Mouse (Mus musculus): ENCODE data around the gene Agap1. TPM values are rescaled to one million over a fixed set of nuclear protein-coding genes. Genes with fewer than 3 reads are reported as not detected.

The Agap1 gene
- total and polyA plus RNA-seq, 3 experiments = 0.01 TPM; not detected in 2

DNA sequence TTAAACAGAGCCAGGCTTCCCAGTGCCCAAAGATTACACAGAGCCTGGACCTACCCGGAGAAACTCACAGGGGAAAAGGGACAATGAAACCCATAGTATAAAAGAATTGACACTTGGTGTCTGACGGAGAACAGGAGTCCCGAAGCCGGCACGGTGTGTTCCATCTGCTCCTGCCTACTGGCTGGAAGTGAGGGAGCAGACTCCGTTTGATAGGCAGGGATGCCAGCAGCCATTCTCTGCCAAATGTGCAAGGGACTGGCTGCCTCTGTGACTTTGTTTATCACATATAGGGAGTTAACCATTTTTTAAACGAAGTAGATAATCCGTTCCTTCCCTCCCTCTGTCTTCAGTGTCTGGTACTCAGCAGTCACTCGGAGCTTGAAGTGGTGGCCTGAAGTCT lies 214.0 kb downstream of the Agap1 start:
- TF ChIP-seq MYB (IDR thresholded peaks at IDR 0.05; ENCODE audit: low read depth, low read length) = no peak
- no peak for TF ChIP-seq ZC3H11A (IDR thresholded peaks at IDR 0.05; ENCODE audit: low read depth, low read length)
- TF ChIP-seq USF2 (IDR thresholded peaks at IDR 0.05; ENCODE audit: borderline replicate concordance in 1 of 2, insufficient read depth in 1 of 2, low read depth in 1 of 2, low read length in 2 of 2) = no peak
- no peak for TF ChIP-seq MEF2A (IDR thresholded peaks at IDR 0.05; ENCODE audit: extremely low read depth, insufficient replicate concordance, low read depth, low read length, poor library complexity, severe bottlenecking)
- TF ChIP-seq MAX (IDR thresholded peaks at IDR 0.05; ENCODE audit: low read length) = no peak
- TF ChIP-seq MYC (IDR thresholded peaks at IDR 0.05; ENCODE audit: low read depth, low read length) = no peak
- TF ChIP-seq UBTF (IDR thresholded peaks at IDR 0.05; ENCODE audit: borderline replicate concordance, insufficient read depth, low read depth, low read length) = no peak
- TF ChIP-seq CTCF (IDR thresholded peaks at IDR 0.05 in 2 of 3, conservative IDR thresholded peaks at IDR 0.05 in 1 of 3; ENCODE audit: control insufficient read depth in 1 of 3, insufficient read depth in 1 of 3, low read depth in 2 of 3, low read length in 3 of 3, poor library complexity in 1 of 3, severe bottlenecking in 1 of 3) = no peak
- no peak for TF ChIP-seq SIN3A (IDR thresholded peaks at IDR 0.05; ENCODE audit: low read length)
- TF ChIP-seq POLR2AphosphoS2 (IDR thresholded peaks at IDR 0.05; ENCODE audit: low read length) = no peak
- no peak for TF ChIP-seq E2F4 (IDR thresholded peaks at IDR 0.05; ENCODE audit: borderline replicate concordance, low read depth, low read length)
- no peak for TF ChIP-seq CHD2 (IDR thresholded peaks at IDR 0.05; ENCODE audit: low read length)
- no peak for TF ChIP-seq ETS1 (IDR thresholded peaks at IDR 0.05; ENCODE audit: low read depth, low read length)
- no peaks in the 10 kb centered on the region for H3K9me3 ChIP-seq (replicated peaks; ENCODE audit: insufficient read depth, low read length)

DNA sequence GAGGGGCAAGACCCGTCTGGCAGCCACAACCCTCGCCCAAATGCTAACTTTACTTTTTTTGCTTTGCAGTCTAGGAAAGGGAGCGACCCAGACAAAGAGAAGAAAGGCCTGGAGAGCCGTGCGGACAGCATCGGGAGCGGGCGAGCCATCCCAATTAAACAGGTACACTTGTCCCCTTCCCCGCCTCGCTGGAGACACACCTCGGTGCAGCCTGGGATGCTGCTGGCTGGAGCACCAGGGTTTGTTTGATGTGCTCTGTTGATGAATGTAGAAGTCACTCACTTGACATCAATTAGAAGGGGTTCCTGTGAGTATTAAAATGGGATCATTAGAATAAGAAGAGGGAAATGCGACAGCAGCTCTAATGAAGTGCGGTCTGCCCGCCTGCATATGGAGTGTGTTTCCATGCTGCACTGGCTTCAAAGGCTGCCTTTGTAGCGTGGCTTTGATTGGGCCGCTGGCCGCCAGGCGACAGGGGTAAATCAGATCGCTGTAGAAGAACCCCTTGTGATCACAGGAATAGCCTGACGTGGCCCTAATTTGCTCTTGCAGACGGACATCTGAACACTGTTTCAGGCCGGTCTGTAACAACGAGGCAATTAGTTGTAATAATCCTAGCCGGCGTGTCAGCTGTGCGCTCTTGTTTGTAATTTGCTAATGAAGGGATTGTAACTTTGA lies 216.6 kb downstream of the Agap1 start:
- no peaks in the 10 kb centered on the region for H3K27me3 ChIP-seq (ENCODE audit: control insufficient read depth in 1 of 2, insufficient read depth in 2 of 2, low read length in 2 of 2)
- H3K4me1 ChIP-seq (ENCODE audit: control insufficient read depth in 1 of 2, insufficient read depth in 2 of 2, low read length in 2 of 2) = no peaks in the 10 kb centered on the region
- no peaks in the 10 kb centered on the region for H3K36me3 ChIP-seq (ENCODE audit: control insufficient read depth in 1 of 2, insufficient read depth in 2 of 2, low read length in 2 of 2)
- TF ChIP-seq SIN3A (IDR thresholded peaks at IDR 0.05; ENCODE audit: low read length) = no peak
- no peak for TF ChIP-seq POLR2AphosphoS2 (IDR thresholded peaks at IDR 0.05; ENCODE audit: low read length)
- no peak for TF ChIP-seq TCF12 (IDR thresholded peaks at IDR 0.05; ENCODE audit: low read depth, low read length)
- TF ChIP-seq BHLHE40 (IDR thresholded peaks at IDR 0.05; ENCODE audit: borderline replicate concordance, low read depth, low read length) = no peak
- no peak overlapping the region for H3K4me3 ChIP-seq (ENCODE audit: control insufficient read depth in 1 of 2, insufficient read depth in 1 of 2, low read depth in 2 of 2, low read length in 2 of 2)
- H3K9ac ChIP-seq (ENCODE audit: control insufficient read depth, low read depth, low read length, poor library complexity, severe bottlenecking) = no peak overlapping the region
- no peaks in the 10 kb centered on the region for H3K9me3 ChIP-seq (replicated peaks; ENCODE audit: insufficient read depth, low read length)
- no peak for DNase-seq (ENCODE audit: low read depth, low spot score)
- H3K27ac ChIP-seq (ENCODE audit: control insufficient read depth, low read depth, low read length) = no peak overlapping the region
- H3K79me2 ChIP-seq (ENCODE audit: control insufficient read depth, insufficient read depth, low read length, poor library complexity) = no peaks in the 10 kb centered on the region

More for the DNA sequence above, 214.0 kb downstream of the Agap1 start:
- H3K79me2 ChIP-seq (ENCODE audit: control insufficient read depth, insufficient read depth, low read length, poor library complexity) = no peaks in the 10 kb centered on the region
- H3K4me3 ChIP-seq (ENCODE audit: control insufficient read depth in 1 of 2, insufficient read depth in 1 of 2, low read depth in 2 of 2, low read length in 2 of 2) = no peak overlapping the region
- no peaks in the 10 kb centered on the region for H3K4me1 ChIP-seq (ENCODE audit: control insufficient read depth in 1 of 2, insufficient read depth in 2 of 2, low read length in 2 of 2)
- H3K36me3 ChIP-seq (ENCODE audit: control insufficient read depth in 1 of 2, insufficient read depth in 2 of 2, low read length in 2 of 2) = no peaks in the 10 kb centered on the region
- DNase-seq (ENCODE audit: low read depth, low spot score) = no peak
- no peaks in the 10 kb centered on the region for H3K27me3 ChIP-seq (ENCODE audit: control insufficient read depth in 1 of 2, insufficient read depth in 2 of 2, low read length in 2 of 2)
- no peak overlapping the region for H3K9ac ChIP-seq (ENCODE audit: control insufficient read depth, low read depth, low read length, poor library complexity, severe bottlenecking)
- no peak overlapping the region for H3K27ac ChIP-seq (ENCODE audit: control insufficient read depth, low read depth, low read length)

Measured in MEL (cell line).